Mouse (Mus musculus) liver, postnatal 0 days (tissue): ENCODE measurements around the gene Pld4.

ENCODE experiments used
- CTCF ChIP-seq: sonication (generic); IDR thresholded peaks from 2 replicates; pipeline ENCODE4 v1.5.1; 2016; ENCODE audit warnings: antibody characterized with exemption, low read depth
- EP300 ChIP-seq: IDR thresholded peaks from 2 replicates; pipeline ENCODE4 v1.6.1; 2016; ENCODE audit warnings: antibody characterized with exemption, low read depth, mild to moderate bottlenecking

DNA sequence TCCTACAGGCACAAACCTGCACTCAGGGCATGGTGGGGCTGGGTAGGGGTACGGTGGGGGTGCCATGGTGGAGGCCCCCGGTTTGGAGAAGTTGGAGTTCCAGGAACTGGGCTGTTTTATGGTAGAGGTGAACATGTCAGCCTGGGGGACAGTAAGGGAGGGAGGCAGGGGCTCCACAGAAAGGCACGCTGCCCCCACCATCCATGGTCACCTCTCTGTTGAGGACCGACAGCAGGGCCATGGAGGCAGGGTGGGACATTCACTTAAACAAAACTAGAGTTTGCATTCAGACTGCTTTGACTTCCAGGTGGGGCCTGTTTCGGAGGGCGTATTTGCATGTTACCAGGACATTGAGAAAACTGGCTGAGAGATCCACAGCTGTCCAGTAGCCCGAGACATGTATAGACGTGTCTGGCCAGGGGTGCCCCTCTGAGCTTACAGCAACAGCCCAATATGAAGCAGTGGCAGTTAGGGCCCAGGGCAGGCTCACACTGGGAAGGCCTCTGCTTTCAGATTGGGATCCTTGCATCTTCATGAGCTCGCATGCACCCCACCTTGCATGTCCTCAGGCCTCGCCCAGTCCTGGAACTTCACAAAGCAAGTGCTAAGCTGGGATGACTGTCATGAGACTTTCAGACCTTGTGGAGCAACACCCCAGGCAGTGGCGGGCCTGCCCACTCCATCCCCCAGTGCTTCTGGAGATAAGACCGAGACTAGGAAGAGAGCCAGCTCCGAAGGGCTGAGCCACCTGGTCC, 33.3 kb downstream of the Pld4 start:
- TF ChIP-seq CTCF: no peak
- no peak for TF ChIP-seq EP300
